Mouse (Mus musculus): ENCODE measurements around the gene Zdhhc14.

Zdhhc14 gene

GRCm38 (mm10) chr17:5553556-5553955, 61.2 kb downstream of the Zdhhc14 start:
- WGBS = 77% methylated on average over 5 of the region's 5 CpGs

GRCm38 (mm10) chr17:5554573-5554972, 62.2 kb downstream of the Zdhhc14 start:
- WGBS = 97% methylated on average over 2 of the region's 2 CpGs

GRCm38 (mm10) chr17:5556568-5556967, 64.2 kb downstream of the Zdhhc14 start:
- 45% methylated on average over 8 of the region's 8 CpGs for WGBS

- 73% methylated on average over 4 of the region's 4 CpGs for WGBS
Measured at GRCm38 (mm10) chr17:5560212-5560611, 67.9 kb downstream of the Zdhhc14 start.

- 88% methylated on average over 6 of the region's 6 CpGs for WGBS
Measured at GRCm38 (mm10) chr17:5563108-5563507, 70.8 kb downstream of the Zdhhc14 start.

- WGBS = 53% methylated on average over 7 of the region's 7 CpGs
Measured at GRCm38 (mm10) chr17:5566006-5566405, 73.6 kb downstream of the Zdhhc14 start.

GRCm38 (mm10) chr17:5567943-5568342, 75.6 kb downstream of the Zdhhc14 start:
- 62% methylated on average over 5 of the region's 5 CpGs for WGBS

GRCm38 (mm10) chr17:5569131-5570030, 77.0 kb downstream of the Zdhhc14 start:
- whole genome bisulfite sequencing = 48% methylated on average over 17 of the region's 17 CpGs

GRCm38 (mm10) chr17:5572096-5572730, 79.9 kb downstream of the Zdhhc14 start:
- WGBS = 93% methylated on average over 1 of the region's 1 CpGs

GRCm38 (mm10) chr17:5574672-5575071, 82.3 kb downstream of the Zdhhc14 start:
- WGBS = 90% methylated on average over 5 of the region's 5 CpGs

- 46% methylated on average over 4 of the region's 4 CpGs for WGBS
Measured at GRCm38 (mm10) chr17:5575518-5575917, 83.2 kb downstream of the Zdhhc14 start.

- 86% methylated on average over 3 of the region's 3 CpGs for WGBS
Measured at GRCm38 (mm10) chr17:5582232-5582631, 89.9 kb downstream of the Zdhhc14 start.

- WGBS = 58% methylated on average over 5 of the region's 5 CpGs
Measured at GRCm38 (mm10) chr17:5582937-5583336, 90.6 kb downstream of the Zdhhc14 start.

- WGBS = 48% methylated on average over 12 of the region's 12 CpGs
Measured at GRCm38 (mm10) chr17:5583472-5584145, 91.3 kb downstream of the Zdhhc14 start.

- WGBS = 65% methylated on average over 6 of the region's 6 CpGs
Measured at GRCm38 (mm10) chr17:5591604-5592209, 99.3 kb downstream of the Zdhhc14 start.

GRCm38 (mm10) chr17:5593071-5593470, 100.7 kb downstream of the Zdhhc14 start:
- 92% methylated on average over 2 of the region's 2 CpGs for WGBS

- 74% methylated on average over 5 of the region's 5 CpGs for WGBS
Measured at GRCm38 (mm10) chr17:5595068-5595467, 102.7 kb downstream of the Zdhhc14 start.

- WGBS = 63% methylated on average over 3 of the region's 3 CpGs
Measured at GRCm38 (mm10) chr17:5596490-5596889, 104.1 kb downstream of the Zdhhc14 start.

GRCm38 (mm10) chr17:5598999-5599398, 106.6 kb downstream of the Zdhhc14 start:
- 61% methylated on average over 4 of the region's 4 CpGs for WGBS

GRCm38 (mm10) chr17:5600505-5601027, 108.2 kb downstream of the Zdhhc14 start:
- 80% methylated on average over 8 of the region's 8 CpGs for WGBS

GRCm38 (mm10) chr17:5601953-5602352, 109.6 kb downstream of the Zdhhc14 start:
- WGBS = 84% methylated on average over 6 of the region's 6 CpGs

- 62% methylated on average over 8 of the region's 8 CpGs for WGBS
Measured at GRCm38 (mm10) chr17:5606151-5606591, 113.8 kb downstream of the Zdhhc14 start.
